Mouse (Mus musculus): Measurements from ENCODE around the gene Zfp654. TPM values are rescaled to one million over a fixed set of nuclear protein-coding genes. Genes with fewer than 3 reads are reported as not detected.
"Not testable (repeated sequence)": the region's sequence is repeated elsewhere in the genome, so short reads cannot be mapped to it uniquely, and the experiment has no call there.

The Zfp654 gene
- polyA plus RNA-seq, 1 experiment from 2014 or later: 2.4 TPM

DNA sequence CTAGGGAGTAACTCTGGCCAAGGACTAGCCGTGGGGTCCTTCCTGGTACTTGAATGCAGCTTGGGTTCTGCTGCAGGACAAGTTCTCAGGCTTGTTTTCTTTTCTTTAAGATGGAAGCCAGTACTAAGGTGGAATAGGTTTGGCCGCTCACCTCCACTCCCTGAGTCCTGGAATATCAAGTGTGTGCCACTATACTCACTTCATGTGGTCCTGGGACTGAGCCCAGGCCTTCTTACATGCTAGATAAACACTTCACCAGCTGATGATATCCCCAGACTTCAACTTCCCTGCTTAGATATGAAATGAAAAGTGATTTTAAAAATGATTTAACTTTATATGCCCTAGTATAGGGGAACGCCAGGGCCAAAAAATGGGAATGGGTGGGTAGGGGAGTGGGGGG lies 25.9 kb upstream of the Zfp654 start:
- no peak overlapping the region for H3K4me3 ChIP-seq (replicated peaks)
- no peaks in the 10 kb centered on the region for H3K9me3 ChIP-seq (replicated peaks)
- no peaks in the 10 kb centered on the region for H3K27me3 ChIP-seq
- no peaks in the 10 kb centered on the region for H3K36me3 ChIP-seq (replicated peaks)
- H3K9ac ChIP-seq: no peak overlapping the region
- H3K27ac ChIP-seq (replicated peaks): no peak overlapping the region
- H3K4me2 ChIP-seq: no peak overlapping the region
- H3K4me1 ChIP-seq (replicated peaks): peaks cover 8% of the 10 kb centered on the region
- 66% methylated on average over 3 of the region's 3 CpGs for WGBS (ENCODE audit: insufficient replicate concordance)
- ATAC-seq (ENCODE audit: insufficient read depth): no peak

GRCm38 (mm10) chr16:64876631-64877265 lies 25.3 kb upstream of the Zfp654 start:
- no peak overlapping the region for H3K27ac ChIP-seq (replicated peaks)
- no peak for ATAC-seq (ENCODE audit: insufficient read depth)
- H3K27me3 ChIP-seq: no peaks in the 10 kb centered on the region
- peaks cover 10% of the 10 kb centered on the region for H3K4me1 ChIP-seq (replicated peaks)
- no peaks in the 10 kb centered on the region for H3K36me3 ChIP-seq (replicated peaks)
- WGBS (ENCODE audit: insufficient replicate concordance): 43% methylated on average over 4 of the region's 4 CpGs
- no peak overlapping the region for H3K9ac ChIP-seq
- no peak overlapping the region for H3K4me3 ChIP-seq (replicated peaks)
- H3K9me3 ChIP-seq (replicated peaks): no peaks in the 10 kb centered on the region
- H3K4me2 ChIP-seq: no peak overlapping the region

DNA sequence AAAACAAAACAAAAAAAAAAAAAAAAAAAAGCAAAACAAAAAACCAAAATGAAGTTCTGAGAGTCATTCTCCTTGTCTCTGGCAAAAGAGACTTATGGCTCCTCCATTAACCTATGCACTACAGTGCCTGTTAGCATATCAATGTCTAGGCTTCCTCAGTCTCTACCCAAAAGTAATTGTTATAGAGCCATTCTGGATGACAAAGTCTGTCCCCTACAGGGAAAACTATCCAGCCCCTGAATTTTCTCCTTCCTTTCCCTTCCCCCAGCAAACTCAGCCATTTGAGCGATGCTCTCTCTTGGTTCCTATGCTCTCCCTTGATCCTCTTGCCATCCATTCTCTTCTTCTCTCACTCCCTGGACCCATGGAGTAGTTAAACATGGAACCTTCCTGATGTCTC lies 24.4 kb upstream of the Zfp654 start:
- no peak overlapping the region for H3K4me3 ChIP-seq (replicated peaks)
- no peaks in the 10 kb centered on the region for H3K9me3 ChIP-seq (replicated peaks)
- no peak overlapping the region for H3K27ac ChIP-seq (replicated peaks)
- no peak for ATAC-seq (ENCODE audit: insufficient read depth)
- H3K9ac ChIP-seq: no peak overlapping the region
- H3K27me3 ChIP-seq: no peaks in the 10 kb centered on the region
- peaks cover 10% of the 10 kb centered on the region for H3K4me1 ChIP-seq (replicated peaks)
- 82% methylated on average over 1 of the region's 1 CpGs for WGBS (ENCODE audit: insufficient replicate concordance)
- H3K4me2 ChIP-seq: no peak overlapping the region
- H3K36me3 ChIP-seq (replicated peaks): no peaks in the 10 kb centered on the region

DNA sequence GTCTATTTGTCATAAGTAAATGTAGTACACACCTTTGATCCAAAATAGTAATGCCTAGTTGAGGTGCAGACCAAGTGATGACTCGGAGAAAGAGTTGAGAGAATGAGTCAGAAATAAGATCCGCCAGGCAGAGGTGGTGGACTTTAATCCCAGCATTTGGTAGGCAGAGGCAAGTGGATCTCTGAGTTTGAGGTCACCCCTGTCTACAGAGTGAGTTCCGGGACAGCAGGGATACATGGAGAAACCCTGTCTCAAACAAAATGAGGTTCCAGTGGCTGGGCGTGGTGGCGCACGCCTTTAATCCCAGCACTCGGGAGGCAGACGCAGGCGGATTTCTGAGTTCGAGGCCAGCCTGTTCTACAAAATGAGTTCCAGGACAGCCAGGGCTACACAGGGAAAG lies 23.9 kb upstream of the Zfp654 start:
- Histone ChIP-seq H3K27me3 (no peaks in the 10 kb centered on the region), H3K9me3 (replicated peaks) (no peaks in the 10 kb centered on the region), H3K4me1 (replicated peaks) (peaks cover 10% of the 10 kb centered on the region), H3K4me2 (no peak overlapping the region), H3K9ac (no peak overlapping the region), H3K4me3 (replicated peaks) (no peak overlapping the region), H3K27ac (replicated peaks) (no peak overlapping the region), H3K36me3 (replicated peaks) (no peaks in the 10 kb centered on the region)
- WGBS (ENCODE audit: insufficient replicate concordance): 88% methylated on average over 10 of the region's 10 CpGs
- no peak for ATAC-seq (ENCODE audit: insufficient read depth)

GRCm38 (mm10) chr16:64873416-64874305 lies 22.2 kb upstream of the Zfp654 start:
- Histone ChIP-seq H3K27ac (replicated peaks) (peak overlapping the region; percentile 94), H3K9me3 (replicated peaks) (no peaks in the 10 kb centered on the region), H3K4me3 (replicated peaks) (peak overlapping the region; percentile 74), H3K4me1 (replicated peaks) (peaks cover 10% of the 10 kb centered on the region), H3K36me3 (replicated peaks) (no peaks in the 10 kb centered on the region), H3K27me3 (no peaks in the 10 kb centered on the region), H3K9ac (peak overlapping the region; percentile 77), H3K4me2 (peak overlapping the region; percentile 67)
- peak; percentile 97 for ATAC-seq (ENCODE audit: insufficient read depth)
- WGBS (ENCODE audit: insufficient replicate concordance): 2% methylated on average over 29 of the region's 29 CpGs

DNA sequence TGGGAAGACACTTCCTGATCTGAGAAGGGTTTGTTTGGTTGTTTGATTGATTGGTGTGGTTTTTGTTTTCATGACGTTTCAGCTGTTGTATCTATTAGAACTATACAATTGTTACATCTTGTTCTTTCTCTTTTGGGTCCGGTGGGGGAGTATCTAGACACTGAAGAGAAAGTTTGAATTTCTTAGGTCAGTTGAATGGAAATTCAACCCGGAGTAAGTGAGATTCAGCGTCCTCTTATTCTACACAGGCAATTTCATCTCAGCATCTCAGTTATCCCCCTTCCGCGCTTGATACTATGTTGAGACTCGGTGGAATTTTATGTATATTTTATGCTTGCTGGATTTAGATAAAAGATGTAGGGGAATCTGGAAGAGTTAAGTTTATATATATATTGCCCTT lies 21.4 kb upstream of the Zfp654 start:
- H3K27ac ChIP-seq (replicated peaks): 0 out of 2 replicates have a peak overlapping the region, but pooled peaks have one; percentile 38
- ATAC-seq (ENCODE audit: insufficient read depth): no peak
- peaks cover 10% of the 10 kb centered on the region for H3K4me1 ChIP-seq (replicated peaks)
- H3K36me3 ChIP-seq (replicated peaks): no peaks in the 10 kb centered on the region
- H3K9me3 ChIP-seq (replicated peaks): no peaks in the 10 kb centered on the region
- 10% methylated on average over 7 of the region's 7 CpGs for WGBS (ENCODE audit: insufficient replicate concordance)
- peak overlapping the region; percentile 42; the same call in 1 of the 2 replicates for H3K9ac ChIP-seq
- peak overlapping the region; percentile 74 for H3K4me3 ChIP-seq (replicated peaks)
- peak overlapping the region; percentile 67 for H3K4me2 ChIP-seq
- H3K27me3 ChIP-seq: no peaks in the 10 kb centered on the region

- Histone ChIP-seq H3K4me2 (peak overlapping the region; percentile 67; the same call in 1 of the 2 replicates), H3K4me3 (replicated peaks) (no peak overlapping the region), H3K36me3 (replicated peaks) (no peaks in the 10 kb centered on the region), H3K9ac (no peak overlapping the region), H3K27ac (replicated peaks) (no peak overlapping the region), H3K4me1 (replicated peaks) (peaks cover 10% of the 10 kb centered on the region), H3K9me3 (replicated peaks) (no peaks in the 10 kb centered on the region), H3K27me3 (no peaks in the 10 kb centered on the region)
- no peak for ATAC-seq (ENCODE audit: insufficient read depth)
- 36% methylated on average over 3 of the region's 3 CpGs for WGBS (ENCODE audit: insufficient replicate concordance)
Observed at GRCm38 (mm10) chr16:64872296-64872695, 20.8 kb upstream of the Zfp654 start.

DNA sequence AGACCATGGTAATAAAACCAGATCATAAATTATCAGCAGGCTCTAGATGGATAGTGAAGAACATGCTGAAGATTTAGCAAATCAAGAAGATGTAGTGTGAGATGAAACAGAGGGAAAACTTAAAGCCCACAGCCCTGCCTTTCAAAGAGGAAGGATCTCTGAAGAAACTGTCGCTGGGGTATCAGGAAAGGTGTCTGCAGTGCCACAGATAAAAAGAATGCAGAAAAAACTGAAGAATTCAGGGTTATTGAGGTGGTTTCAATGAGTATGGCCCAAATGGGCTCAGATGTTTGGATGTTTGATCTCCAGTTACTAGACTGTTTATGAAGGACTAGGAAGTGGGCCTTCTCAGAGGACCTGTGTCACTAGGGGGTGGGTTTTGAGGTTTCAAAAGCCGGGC lies 18.2 kb upstream of the Zfp654 start:
- Histone ChIP-seq H3K9me3 (replicated peaks) (no peaks in the 10 kb centered on the region), H3K4me3 (replicated peaks) (no peak overlapping the region), H3K27me3 (no peaks in the 10 kb centered on the region), H3K36me3 (replicated peaks) (no peaks in the 10 kb centered on the region), H3K4me1 (replicated peaks) (peaks cover 10% of the 10 kb centered on the region), H3K4me2 (no peak overlapping the region), H3K27ac (replicated peaks) (no peak overlapping the region), H3K9ac (no peak overlapping the region)
- no peak for ATAC-seq (ENCODE audit: insufficient read depth)
- 27% methylated on average over 2 of the region's 2 CpGs for WGBS (ENCODE audit: insufficient replicate concordance)

GRCm38 (mm10) chr16:64868613-64869012 lies 17.2 kb upstream of the Zfp654 start:
- Histone ChIP-seq H3K4me1 (replicated peaks) (peaks cover 7% of the 10 kb centered on the region), H3K9me3 (replicated peaks) (no peaks in the 10 kb centered on the region), H3K4me3 (replicated peaks) (no peak overlapping the region), H3K27ac (replicated peaks) (no peak overlapping the region), H3K4me2 (no peak overlapping the region), H3K36me3 (replicated peaks) (no peaks in the 10 kb centered on the region), H3K27me3 (no peaks in the 10 kb centered on the region), H3K9ac (no peak overlapping the region)
- WGBS (ENCODE audit: insufficient replicate concordance): 50% methylated on average over 6 of the region's 6 CpGs
- ATAC-seq (ENCODE audit: insufficient read depth): no peak

DNA sequence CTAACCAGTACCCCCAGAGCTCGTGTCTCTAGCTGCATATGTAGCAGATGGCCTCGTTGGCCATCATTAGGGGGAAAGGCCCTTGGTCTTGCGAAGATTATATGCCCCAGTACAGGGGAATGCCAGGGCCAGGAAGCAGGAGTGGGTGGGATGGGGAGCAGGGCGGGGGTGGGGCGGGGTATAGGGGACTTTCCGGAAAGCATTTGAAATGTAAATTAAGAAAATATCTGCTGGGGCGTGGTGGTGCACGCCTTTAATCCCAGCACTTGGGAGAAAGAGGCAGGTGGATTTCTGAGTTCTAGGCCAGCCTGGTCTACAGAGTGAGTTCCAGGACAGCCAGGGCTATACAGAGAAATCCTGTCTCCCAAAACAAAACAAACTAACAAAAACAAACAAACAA lies 14.4 kb upstream of the Zfp654 start:
- not testable (repeated sequence) for H3K36me3 ChIP-seq (replicated peaks); ATAC-seq (ENCODE audit: insufficient read depth); H3K4me1 ChIP-seq (replicated peaks); H3K9me3 ChIP-seq (replicated peaks); H3K27ac ChIP-seq (replicated peaks); H3K9ac ChIP-seq; H3K27me3 ChIP-seq; H3K4me3 ChIP-seq (replicated peaks); H3K4me2 ChIP-seq
- 72% methylated on average over 8 of the region's 8 CpGs for WGBS (ENCODE audit: insufficient replicate concordance)

DNA sequence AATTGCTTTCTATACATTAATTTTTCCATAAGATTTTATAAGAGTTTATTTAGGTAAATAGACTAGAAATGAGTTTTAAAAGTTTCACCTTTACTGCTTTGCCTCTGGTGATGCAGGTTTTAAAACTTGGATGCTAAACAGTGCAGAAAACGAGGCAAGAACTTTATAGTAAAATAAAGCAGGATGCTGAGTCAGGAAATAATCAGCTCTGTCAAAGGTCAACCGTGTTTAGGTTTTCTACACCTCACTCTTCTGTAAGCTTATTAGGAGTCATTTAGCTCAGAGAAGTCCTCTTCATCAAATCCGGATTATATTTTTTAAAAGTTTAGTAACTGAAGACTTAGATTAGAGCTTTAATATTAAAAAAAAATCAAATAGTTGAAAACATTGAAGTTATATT lies 5.5 kb upstream of the Zfp654 start:
- Histone ChIP-seq H3K36me3 (replicated peaks) (peaks cover 35% of the 10 kb centered on the region), H3K27me3 (no peaks in the 10 kb centered on the region), H3K9me3 (replicated peaks) (no peaks in the 10 kb centered on the region), H3K4me1 (replicated peaks) (peaks cover 15% of the 10 kb centered on the region), H3K9ac (no peak overlapping the region), H3K27ac (replicated peaks) (no peak overlapping the region), H3K4me2 (no peak overlapping the region), H3K4me3 (replicated peaks) (no peak overlapping the region)
- 74% methylated on average over 3 of the region's 3 CpGs for WGBS (ENCODE audit: insufficient replicate concordance)
- ATAC-seq (ENCODE audit: insufficient read depth): no peak
